In the genomic region with DNA sequence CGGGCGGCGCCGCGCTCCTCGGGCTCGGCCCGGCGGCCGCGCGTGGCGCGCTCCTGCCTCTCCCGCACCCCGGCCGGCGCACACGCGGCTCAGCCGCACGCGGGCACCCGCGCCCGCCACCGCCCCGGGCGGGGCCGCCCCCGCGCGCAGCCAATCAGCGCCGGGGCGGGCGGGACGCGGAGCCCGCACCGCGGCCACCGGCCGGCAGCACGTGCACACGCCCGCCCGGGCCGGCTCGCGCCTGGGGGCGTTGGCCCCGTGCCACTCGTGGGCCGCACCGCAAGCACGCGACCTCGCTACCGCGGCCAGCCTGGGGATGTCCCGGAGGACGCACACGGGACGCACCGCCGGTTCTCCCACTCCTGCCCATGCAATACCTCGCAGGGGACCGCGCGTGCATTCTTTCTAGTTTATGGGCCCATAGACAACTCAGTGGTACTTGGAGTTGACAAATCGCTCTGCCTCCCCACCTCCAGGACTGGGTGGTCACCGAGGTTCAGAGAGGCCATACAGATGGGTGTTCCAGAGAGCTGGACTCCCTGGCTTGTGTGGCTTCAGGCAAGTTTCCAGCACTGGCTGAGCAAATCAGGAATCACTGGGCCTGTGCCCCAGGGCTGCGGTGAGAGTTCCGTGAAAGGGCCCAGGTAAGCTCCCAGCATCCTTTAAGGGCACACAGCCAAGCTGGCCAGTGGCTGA, we compare ENCODE assay signal across 8 mouse cellular contexts. TPM values are rescaled to one million over a fixed set of nuclear protein-coding genes. Genes with fewer than 3 reads are reported as not detected.
A peak's percentile ranks its signal among the peaks of the same experiment; 100 is the strongest.
DNase-seq lines count a peak whose midpoint lies in the region; ATAC-seq and TF ChIP-seq lines count a peak whose summit lies in the region.

A gene (minus strand): TSS at position 66 of the 696 bp plus-strand sequence.

- H3K9me3 ChIP-seq in heart, embryonic 14.5 days (ENCODE audit: control insufficient read depth, low read length) = no peaks in the 10 kb centered on the region
- no peaks in the 10 kb centered on the region for H3K9me3 ChIP-seq in ES-E14 (ENCODE audit: control insufficient read depth, insufficient read depth, low read depth, low read length)
- no peaks in the 10 kb centered on the region for H3K9me3 ChIP-seq in neural tube, embryonic 15.5 days (replicated peaks)

- H3K9ac ChIP-seq in heart, embryonic 14.5 days (ENCODE audit: low read length) = no peak within 1 kb of the TSS; the same call in 1 of the 2 replicates
- peak within 1 kb of the TSS; percentile 60 for H3K9ac ChIP-seq in ES-E14 (ENCODE audit: insufficient read depth, low read depth, low read length, poor library complexity, severe bottlenecking)
- peak within 1 kb of the TSS; percentile 63 for H3K9ac ChIP-seq in neural tube, embryonic 15.5 days (replicated peaks)

- intact Hi-C loops in left cerebral cortex, postnatal 36 days (cut with DNase I) = no loop called here

- TF ChIP-seq POLR2A in cortical plate, adult 2 months (IDR thresholded peaks at IDR 0.05; ENCODE audit: extremely low read depth, insufficient read depth, low read length) = no peak

- no peak for DNase-seq in heart, adult 11 months
- DNase-seq in ES-E14 (ENCODE audit: low read depth, low spot score) = no peak
- DNase-seq in left cerebral cortex, postnatal 36 days (ENCODE audit: low spot score in 2 of 2) = peak; percentile 24 to 35
- DNase-seq in ovary, adult 18-20 months (ENCODE audit: low spot score) = no peak

- in situ Hi-C loops in ES-E14 (cut with MboI; ENCODE audit: low sequenced_read_pairs in 2 of 2, unreplicated experiment in 2 of 2) = no loop called here

- ATAC-seq in heart, embryonic 14.5 days (ENCODE audit: insufficient number of reproducible peaks, insufficient read depth, low FRiP score, low read depth) = no peak
- ATAC-seq in neural tube, embryonic 15.5 days (ENCODE audit: low FRiP score) = peak; percentile 79
- ATAC-seq in CD4-positive, CD25-positive, alpha-beta regulatory T cell, adult 4 months = no peak

- TF ChIP-seq CTCF in cortical plate, adult 2 months (IDR thresholded peaks at IDR 0.05; ENCODE audit: extremely low read depth, insufficient read depth, low read length) = no peak

- no peak within 1 kb of the TSS for H3K27ac ChIP-seq in heart, embryonic 14.5 days (replicated peaks in 1 of 2; ENCODE audit: control insufficient read depth in 1 of 2, insufficient read depth in 1 of 2, low read depth in 2 of 2, low read length in 2 of 2)
- no peak within 1 kb of the TSS for H3K27ac ChIP-seq in ES-E14 (ENCODE audit: insufficient read depth, low read depth, low read length, poor library complexity, severe bottlenecking)
- H3K27ac ChIP-seq in cortical plate, adult 2 months (ENCODE audit: insufficient read depth, low read length) = no peak within 1 kb of the TSS
- no peak within 1 kb of the TSS for H3K27ac ChIP-seq in neural tube, embryonic 15.5 days (replicated peaks)

- no peaks in the 10 kb centered on the region for H3K36me3 ChIP-seq in heart, embryonic 14.5 days (ENCODE audit: control insufficient read depth, insufficient read depth, low read length)
- H3K36me3 ChIP-seq in ES-E14 (ENCODE audit: control insufficient read depth, insufficient read depth, low read length, poor library complexity, severe bottlenecking) = no peaks in the 10 kb centered on the region
- H3K36me3 ChIP-seq in neural tube, embryonic 15.5 days = no peaks in the 10 kb centered on the region

- peak within 1 kb of the TSS; percentile 25 to 32; a peak in 3 of 4 replicates for H3K4me3 ChIP-seq in heart, embryonic 14.5 days (ENCODE audit: control insufficient read depth in 1 of 2, insufficient read depth in 1 of 2, low read depth in 1 of 2, low read length in 2 of 2)
- H3K4me3 ChIP-seq in ES-E14 (ENCODE audit: insufficient read depth in 1 of 2, low read depth in 1 of 2, low read length in 2 of 2, poor library complexity in 1 of 2, severe bottlenecking in 1 of 2) = peak within 1 kb of the TSS; percentile 59 to 65
- peak within 1 kb of the TSS; percentile 71 for H3K4me3 ChIP-seq in cortical plate, adult 2 months (ENCODE audit: insufficient read depth, low read length)
- H3K4me3 ChIP-seq in neural tube, embryonic 15.5 days (replicated peaks) = peak within 1 kb of the TSS; percentile 50

- peak within 1 kb of the TSS; percentile 68 for H3K4me2 ChIP-seq in heart, embryonic 14.5 days (ENCODE audit: low read length)
- H3K4me2 ChIP-seq in neural tube, embryonic 15.5 days = peak within 1 kb of the TSS; percentile 97

- peaks cover 97% of the 10 kb centered on the region for H3K27me3 ChIP-seq in heart, embryonic 14.5 days (ENCODE audit: control insufficient read depth, insufficient read depth, low read length)
- H3K27me3 ChIP-seq in neural tube, embryonic 15.5 days (replicated peaks) = peaks cover 66% of the 10 kb centered on the region

- peaks cover 0 to 7% of the 10 kb centered on the region in 2 experiments; a peak in 1 of 4 replicates for H3K4me1 ChIP-seq in heart, embryonic 14.5 days (ENCODE audit: control insufficient read depth in 2 of 2, insufficient read depth in 2 of 2, low read length in 2 of 2)
- H3K4me1 ChIP-seq in ES-E14 (ENCODE audit: control insufficient read depth in 2 of 2, insufficient read depth in 2 of 2, low read length in 2 of 2, poor library complexity in 1 of 2) = peaks cover 0 to 5% of the 10 kb centered on the region in 2 experiments; a peak in 1 of 4 replicates
- H3K4me1 ChIP-seq in cortical plate, adult 2 months (ENCODE audit: control insufficient read depth, insufficient read depth, low read length) = no peaks in the 10 kb centered on the region
- peaks cover 45% of the 10 kb centered on the region for H3K4me1 ChIP-seq in neural tube, embryonic 15.5 days

- WGBS in heart, embryonic 14.5 days = 3% methylated on average over 49 of the region's 75 CpGs
- 1% methylated on average over 54 of the region's 75 CpGs for WGBS in neural tube, embryonic 15.5 days

TF ChIP-seq in ES-E14, 5 proteins besides CTCF, POLR2A, EP300 and RAD21:
- no peak for TF ChIP-seq ZNF384 (IDR thresholded peaks at IDR 0.05; ENCODE audit: low read depth, low read length)
- TF ChIP-seq ZC3H11A (IDR thresholded peaks at IDR 0.05; ENCODE audit: borderline replicate concordance, low read depth, low read length) = no peak
- TF ChIP-seq CHD2 (IDR thresholded peaks at IDR 0.05; ENCODE audit: low read depth, low read length) = no peak
- TF ChIP-seq HCFC1 (IDR thresholded peaks at IDR 0.05; ENCODE audit: borderline replicate concordance, insufficient read depth, low read length) = no peak
- TF ChIP-seq MAFK (IDR thresholded peaks at IDR 0.05; ENCODE audit: insufficient read depth, low read depth, low read length) = no peak

RNA-seq across cellular contexts. Expression of the gene that starts here (rescaled TPM):
- not detected in 2 replicates for polyA plus RNA-seq in heart, embryonic 14.5 days (2014; fragmentation: Nextera tagmentation; extraction: Ambion mirVana)
- 1.0 and 1.5 TPM in 2 replicates for total RNA-seq in ES-E14 (2012; rRNA removed)
- polyA plus RNA-seq in cortical plate, adult 2 months (2012; rRNA removed) = 11.0 and 12.3 TPM in 2 replicates
- 1 to 10 TPM; 4.7 to 5.5 TPM for total RNA-seq in left cerebral cortex, postnatal 36 days (2021)
- polyA plus RNA-seq in neural tube, embryonic 15.5 days (2015; fragmentation: Nextera tagmentation; extraction: Ambion mirVana) = 9.6 and 13.9 TPM in 2 replicates
- not detected for polyA plus RNA-seq in CD4-positive, CD25-positive, alpha-beta regulatory T cell, adult 4 months (2017; shearing (Covaris generic))

Comparison
In these comparisons a context has a peak if more than half of its experiments do, and no peak if none do; other contexts are left out.
1. RNA of the gene that starts here (polyA plus RNA-seq): 9.6 to 13.9 TPM in neural tube, embryonic 15.5 days and 11.0 to 12.3 TPM in cortical plate, adult 2 months; not detected in heart, embryonic 14.5 days and not detected in CD4-positive, CD25-positive, alpha-beta regulatory T cell, adult 4 months; every median in the first group is over 10 times any median in the second.
2. DNase-seq: peak in left cerebral cortex, postnatal 36 days (2 of 2); none in heart, adult 11 months (single experiment), ES-E14 (single experiment) and ovary, adult 18-20 months (single experiment).
3. Peak in every context shown above with its lines, with median percentiles within 50 percentile points of each other: H3K4me3 ChIP-seq.